Mouse (Mus musculus) ES-Bruce4 (cell line): ENCODE data around the gene Olfr1205. TPM values are rescaled to one million over a fixed set of nuclear protein-coding genes. Genes with fewer than 3 reads are reported as not detected.

Experiments used
- H3K27ac ChIP-seq: 2 replicates; pipeline ENCODE4 v1.5.1; 2012; ENCODE audit warnings: low read length, inconsistent platforms; ENCODE audit not compliant: insufficient read depth
- H3K27me3 ChIP-seq: 2 replicates; pipeline ENCODE4 v1.6.1; 2012; ENCODE audit warnings: mild to moderate bottlenecking, low read length, inconsistent platforms; ENCODE audit not compliant: control insufficient read depth, poor library complexity, insufficient read depth, severe bottlenecking
- H3K36me3 ChIP-seq: 2 replicates; pipeline ENCODE4 v1.6.1; 2012; ENCODE audit warnings: inconsistent platforms, mild to moderate bottlenecking, low read length, moderate library complexity; ENCODE audit not compliant: control insufficient read depth, poor library complexity, insufficient read depth, severe bottlenecking
- H3K4me1 ChIP-seq: one replicate; pipeline ENCODE4 v1.8.1; 2011; ENCODE audit warnings: low read length; ENCODE audit not compliant: control insufficient read depth, insufficient read depth
- H3K4me3 ChIP-seq: 2 replicates; pipeline ENCODE4 v1.5.1; 2011; ENCODE audit warnings: low read depth, mild to moderate bottlenecking, low read length
- H3K9ac ChIP-seq: 2 replicates; pipeline ENCODE4 v1.6.1; 2012; ENCODE audit warnings: low read depth, mild to moderate bottlenecking, inconsistent platforms; ENCODE audit not compliant: poor library complexity, severe bottlenecking
- H3K9me3 ChIP-seq: replicated peaks from 2 replicates; pipeline ENCODE4 v1.6.1; 2012; ENCODE audit warnings: mild to moderate bottlenecking, low read length, inconsistent platforms; ENCODE audit not compliant: control insufficient read depth, poor library complexity, insufficient read depth, severe bottlenecking
- CTCF ChIP-seq: IDR thresholded peaks from one replicate; pipeline ENCODE4 v1.8.1; 2011; ENCODE audit warnings: low read depth, low read length
- EP300 ChIP-seq: IDR thresholded peaks from 2 replicates; pipeline ENCODE4 v1.6.1; 2011; ENCODE audit warnings: low read depth, low read length; ENCODE audit not compliant: insufficient read depth
- POLR2A ChIP-seq: IDR thresholded peaks from one replicate; pipeline ENCODE4 v1.8.1; 2011; ENCODE audit warnings: low read length; ENCODE audit not compliant: insufficient read depth
- polyA plus RNA-seq: library from polyadenylated mRNA; stranded (reverse); fragments of >200 nt; gene quantifications from 2 replicates; pipeline ENCODE4 v1.2.4, GENCODE M21; 2011; ENCODE audit warnings: low read depth; ENCODE audit not compliant: missing spikeins, insufficient read depth, insufficient read length

The Olfr1205 gene
- not detected in 2 replicates for polyA plus RNA-seq

GRCm38 (mm10) chr2:88829437-88829836 is at the start of gene Olfr1205:
Gene Olfr1205 (plus strand): TSS chr2:88829737.
- Histone ChIP-seq H3K36me3 (no peaks in the 10 kb centered on the region), H3K27me3 (no peaks in the 10 kb centered on the region), H3K9ac (no peak within 1 kb of the TSS), H3K4me1 (no peaks in the 10 kb centered on the region), H3K9me3 (no peaks in the 10 kb centered on the region), H3K27ac (no peak within 1 kb of the TSS), H3K4me3 (no peak within 1 kb of the TSS)
- TF ChIP-seq EP300 (no peak), CTCF (no peak), POLR2A (no peak)

GRCm38 (mm10) chr2:88792736-88793135 is 36.8 kb upstream of the Olfr1205 start, which contains the start of gene Olfr1201:
Gene Olfr1201 (plus strand): TSS chr2:88793036.
- no peak for TF ChIP-seq POLR2A
- no peak for TF ChIP-seq CTCF
- no peak for TF ChIP-seq EP300
- Histone ChIP-seq H3K36me3 (no peaks in the 10 kb centered on the region), H3K4me1 (no peaks in the 10 kb centered on the region), H3K27ac (no peak within 1 kb of the TSS), H3K9me3 (no peaks in the 10 kb centered on the region), H3K4me3 (no peak within 1 kb of the TSS), H3K27me3 (no peaks in the 10 kb centered on the region), H3K9ac (no peak within 1 kb of the TSS)

GRCm38 (mm10) chr2:88814196-88814595 is 15.3 kb upstream of the Olfr1205 start, which contains the start of gene Olfr1202:
Gene Olfr1202 (plus strand): TSS chr2:88814496.
- Histone ChIP-seq H3K27me3 (no peaks in the 10 kb centered on the region), H3K27ac (no peak within 1 kb of the TSS), H3K4me1 (no peaks in the 10 kb centered on the region), H3K9ac (no peak within 1 kb of the TSS), H3K4me3 (no peak within 1 kb of the TSS), H3K36me3 (no peaks in the 10 kb centered on the region), H3K9me3 (no peaks in the 10 kb centered on the region)
- TF ChIP-seq POLR2A (no peak), CTCF (no peak), EP300 (no peak)

GRCm38 (mm10) chr2:88838477-88838876 is 8.9 kb downstream of the Olfr1205 start:
- Histone ChIP-seq H3K27ac (no peak overlapping the region), H3K36me3 (no peaks in the 10 kb centered on the region), H3K27me3 (no peaks in the 10 kb centered on the region), H3K9ac (no peak overlapping the region), H3K4me3 (no peak overlapping the region), H3K9me3 (no peaks in the 10 kb centered on the region), H3K4me1 (no peaks in the 10 kb centered on the region)
- no peak for TF ChIP-seq EP300
- no peak for TF ChIP-seq CTCF
- TF ChIP-seq POLR2A, result no peak

GRCm38 (mm10) chr2:88848992-88849391 is 19.5 kb downstream of the Olfr1205 start, which contains the start of gene Olfr1204:
Gene Olfr1204 (plus strand): TSS chr2:88849292.
- Histone ChIP-seq H3K4me1 (no peaks in the 10 kb centered on the region), H3K4me3 (no peak within 1 kb of the TSS), H3K36me3 (no peaks in the 10 kb centered on the region), H3K9me3 (no peaks in the 10 kb centered on the region), H3K9ac (no peak within 1 kb of the TSS), H3K27me3 (no peaks in the 10 kb centered on the region), H3K27ac (no peak within 1 kb of the TSS)
- TF ChIP-seq CTCF (no peak), EP300 (no peak), POLR2A (no peak)

GRCm38 (mm10) chr2:88862931-88863330 is 33.4 kb downstream of the Olfr1205 start, which contains the start of gene Olfr1206:
Gene Olfr1206 (plus strand): TSS chr2:88863231.
- Histone ChIP-seq H3K9ac (no peak within 1 kb of the TSS), H3K27me3 (no peaks in the 10 kb centered on the region)

More at GRCm38 (mm10) chr2:88862931-88863330, 33.4 kb downstream of the Olfr1205 start, which contains the start of gene Olfr1206:
- Histone ChIP-seq H3K36me3 (no peaks in the 10 kb centered on the region), H3K4me3 (no peak within 1 kb of the TSS), H3K9me3 (no peaks in the 10 kb centered on the region), H3K4me1 (no peaks in the 10 kb centered on the region), H3K27ac (no peak within 1 kb of the TSS)
- TF ChIP-seq POLR2A, result no peak
- no peak for TF ChIP-seq EP300
- no peak for TF ChIP-seq CTCF

Other genes starting within 250 kb of the Olfr1205 start
- gene Olfr1189, start 243.3 kb upstream of the Olfr1205 start, polyA plus RNA-seq, result not detected in 2 replicates
- gene Olfr1191-ps1, start 189.2 kb upstream of the Olfr1205 start, polyA plus RNA-seq, result not detected in 2 replicates
- 0.12 TPM in 1 of 2 replicates, not detected in the other for gene Olfr1192-ps1, start 181.2 kb upstream of the Olfr1205 start, polyA plus RNA-seq
- not detected in 2 replicates for gene Olfr1193, start 154.1 kb upstream of the Olfr1205 start, polyA plus RNA-seq
- gene Olfr1195, start 140.6 kb upstream of the Olfr1205 start, polyA plus RNA-seq, result not detected in 2 replicates
- gene Olfr1196, start 125.1 kb upstream of the Olfr1205 start, polyA plus RNA-seq, result not detected in 2 replicates
- gene Olfr1197, start 97.4 kb upstream of the Olfr1205 start, polyA plus RNA-seq, result not detected in 2 replicates
- 0.25 and 0.43 TPM in 2 replicates for gene Olfr1198, start 78.4 kb upstream of the Olfr1205 start, polyA plus RNA-seq
- 0.52 TPM in 1 of 2 replicates, not detected in the other for gene Olfr1199, start 69.3 kb upstream of the Olfr1205 start, polyA plus RNA-seq
- not detected in 2 replicates for gene Olfr1200, start 59.2 kb upstream of the Olfr1205 start, polyA plus RNA-seq
- not detected in 2 replicates for gene Olfr1201, start 36.7 kb upstream of the Olfr1205 start, polyA plus RNA-seq
- gene Olfr1202, start 15.2 kb upstream of the Olfr1205 start, polyA plus RNA-seq, result not detected in 2 replicates
- gene Olfr1204, start 19.6 kb downstream of the Olfr1205 start, polyA plus RNA-seq, result not detected in 2 replicates
- not detected in 2 replicates for gene Olfr1206, start 33.5 kb downstream of the Olfr1205 start, polyA plus RNA-seq
- not detected in 2 replicates for gene Olfr1208, start 72.6 kb downstream of the Olfr1205 start, polyA plus RNA-seq
- gene Olfr1209, start 85.4 kb downstream of the Olfr1205 start, polyA plus RNA-seq, result not detected in 2 replicates
- not detected in 2 replicates for gene Olfr1211, start 108.4 kb downstream of the Olfr1205 start, polyA plus RNA-seq
- gene Olfr1212, start 124.2 kb downstream of the Olfr1205 start, polyA plus RNA-seq, result not detected in 2 replicates
- not detected in 2 replicates for gene Gm13762, start 150.5 kb downstream of the Olfr1205 start, polyA plus RNA-seq
- gene Olfr1214, start 162.9 kb downstream of the Olfr1205 start, polyA plus RNA-seq, result not detected in 2 replicates
- not detected in 2 replicates for gene Olfr1215, start 177.2 kb downstream of the Olfr1205 start, polyA plus RNA-seq
- not detected in 2 replicates for gene Olfr1216, start 188.6 kb downstream of the Olfr1205 start, polyA plus RNA-seq
- not detected in 2 replicates for gene Olfr1217, start 202.3 kb downstream of the Olfr1205 start, polyA plus RNA-seq
- not detected in 2 replicates for gene Olfr1218, start 231.4 kb downstream of the Olfr1205 start, polyA plus RNA-seq